Mouse (Mus musculus) thymus, postnatal 14 days (tissue): Measurements from ENCODE around the gene Msx1.
A peak's percentile ranks its signal among the peaks of the same experiment; 100 is the strongest.
"Not testable (repeated sequence)": the region's sequence is repeated elsewhere in the genome, so short reads cannot be mapped to it uniquely, and the experiment has no call there.

Experiments
- DNase-seq: peaks from one replicate; pipeline ENCODE4 v3.0.0; 2021

The Msx1 gene

GRCm38 (mm10) chr5:37824461-37824795, at the start of gene Msx1:
Gene Msx1 (minus strand): TSS chr5:37824583.
- DNase-seq = peak; percentile 6

- no peak for DNase-seq
Measured at GRCm38 (mm10) chr5:37865471-37865870, 41.1 kb upstream of the Msx1 start.

GRCm38 (mm10) chr5:37864309-37864708, 39.9 kb upstream of the Msx1 start:
- DNase-seq = no peak

- DNase-seq = no peak
Measured at GRCm38 (mm10) chr5:37860846-37861245, 36.5 kb upstream of the Msx1 start.

- DNase-seq = no peak
Measured at GRCm38 (mm10) chr5:37860151-37860721, 35.9 kb upstream of the Msx1 start.

GRCm38 (mm10) chr5:37857763-37858545, 33.6 kb upstream of the Msx1 start:
- DNase-seq = no peak

GRCm38 (mm10) chr5:37856057-37856456, 31.7 kb upstream of the Msx1 start:
- DNase-seq = no peak

- no peak for DNase-seq
Measured at GRCm38 (mm10) chr5:37854233-37854632, 29.9 kb upstream of the Msx1 start.

- DNase-seq = no peak
Measured at GRCm38 (mm10) chr5:37851305-37851982, 27.1 kb upstream of the Msx1 start.

- no peak for DNase-seq
Measured at GRCm38 (mm10) chr5:37848991-37849719, 24.8 kb upstream of the Msx1 start.

GRCm38 (mm10) chr5:37836267-37836646, 11.9 kb upstream of the Msx1 start:
- DNase-seq = no peak

GRCm38 (mm10) chr5:37835590-37836266, 11.3 kb upstream of the Msx1 start:
- DNase-seq = no peak

GRCm38 (mm10) chr5:37832766-37833165, 8.4 kb upstream of the Msx1 start:
- DNase-seq = no peak

GRCm38 (mm10) chr5:37832031-37832430, 7.6 kb upstream of the Msx1 start:
- no peak for DNase-seq

GRCm38 (mm10) chr5:37830436-37830835, 6.1 kb upstream of the Msx1 start:
- not testable (repeated sequence) for DNase-seq

GRCm38 (mm10) chr5:37829926-37830325, 5.5 kb upstream of the Msx1 start:
- DNase-seq = no peak

- no peak for DNase-seq
Measured at GRCm38 (mm10) chr5:37829296-37829670, 4.9 kb upstream of the Msx1 start.

GRCm38 (mm10) chr5:37828591-37829295, 4.4 kb upstream of the Msx1 start:
- no peak for DNase-seq

- no peak for DNase-seq
Measured at GRCm38 (mm10) chr5:37828001-37828400, 3.6 kb upstream of the Msx1 start.

GRCm38 (mm10) chr5:37827626-37827950, 3.2 kb upstream of the Msx1 start:
- no peak for DNase-seq

GRCm38 (mm10) chr5:37826706-37827625, 2.6 kb upstream of the Msx1 start:
- DNase-seq = no peak
